Mouse (Mus musculus): Measurements from ENCODE around the gene Olfr959. TPM values are rescaled to one million over a fixed set of nuclear protein-coding genes. Genes with fewer than 3 reads are reported as not detected.

The Olfr959 gene
- polyA plus RNA-seq (2012), result not detected in 2 replicates

- no peak for TF ChIP-seq TAL1 (IDR thresholded peaks at IDR 0.05; ENCODE audit: low read length)
- no peak for TF ChIP-seq GATA1 (IDR thresholded peaks at IDR 0.05; ENCODE audit: low read length)
- Histone ChIP-seq H3K9me3 (ENCODE audit: control insufficient read depth, low read length) (no peaks in the 10 kb centered on the region), H3K4me1 (ENCODE audit: control insufficient read depth) (no peaks in the 10 kb centered on the region)
These were observed at the start of gene Olfr959 for GRCm38 (mm10) chr9:39575469-39575868. Olfr959 (minus strand) TSS chr9:39575569.

GRCm38 (mm10) chr9:39624711-39625110 is 49.3 kb upstream of the Olfr959 start:
- H3K36me3 ChIP-seq (ENCODE audit: control insufficient read depth), result no peaks in the 10 kb centered on the region
- H3K4me3 ChIP-seq (replicated peaks), result no peak overlapping the region
- no peaks in the 10 kb centered on the region for H3K27me3 ChIP-seq (ENCODE audit: control insufficient read depth)
- H3K9me3 ChIP-seq (ENCODE audit: control insufficient read depth, low read length), result no peaks in the 10 kb centered on the region
- no peaks in the 10 kb centered on the region for H3K4me1 ChIP-seq (ENCODE audit: control insufficient read depth)
- TF ChIP-seq GATA1 (IDR thresholded peaks at IDR 0.05; ENCODE audit: low read length) (no peak), TAL1 (IDR thresholded peaks at IDR 0.05; ENCODE audit: low read length) (no peak)

More at GRCm38 (mm10) chr9:39575469-39575868, at the start of gene Olfr959:
- no peak within 1 kb of the TSS for H3K4me3 ChIP-seq (replicated peaks)
- H3K27me3 ChIP-seq (ENCODE audit: control insufficient read depth), result no peaks in the 10 kb centered on the region
- H3K36me3 ChIP-seq (ENCODE audit: control insufficient read depth), result no peaks in the 10 kb centered on the region

- H3K9me3 ChIP-seq (ENCODE audit: control insufficient read depth, low read length), result peaks cover 2% of the 10 kb centered on the region; the same call in 1 of the 2 replicates
- no peaks in the 10 kb centered on the region for H3K36me3 ChIP-seq (ENCODE audit: control insufficient read depth)
- H3K27me3 ChIP-seq (ENCODE audit: control insufficient read depth), result no peaks in the 10 kb centered on the region
- H3K4me1 ChIP-seq (ENCODE audit: control insufficient read depth), result no peaks in the 10 kb centered on the region
- TF ChIP-seq GATA1 (IDR thresholded peaks at IDR 0.05; ENCODE audit: low read length) (no peak), TAL1 (IDR thresholded peaks at IDR 0.05; ENCODE audit: low read length) (no peak)
- no peak overlapping the region for H3K4me3 ChIP-seq (replicated peaks)
These were observed 48.4 kb upstream of the Olfr959 start for GRCm38 (mm10) chr9:39623783-39624182.

- Histone ChIP-seq H3K4me3 (replicated peaks) (no peak within 1 kb of the TSS), H3K4me1 (ENCODE audit: control insufficient read depth) (no peaks in the 10 kb centered on the region), H3K9me3 (ENCODE audit: control insufficient read depth, low read length) (peaks cover 2% of the 10 kb centered on the region; the same call in 1 of the 2 replicates), H3K36me3 (ENCODE audit: control insufficient read depth) (no peaks in the 10 kb centered on the region), H3K27me3 (ENCODE audit: control insufficient read depth) (no peaks in the 10 kb centered on the region)
- TF ChIP-seq GATA1 (IDR thresholded peaks at IDR 0.05; ENCODE audit: low read length) (no peak), TAL1 (IDR thresholded peaks at IDR 0.05; ENCODE audit: low read length) (no peak)
These were observed 45.7 kb upstream of the Olfr959 start, which contains the start of gene Olfr960 for GRCm38 (mm10) chr9:39621073-39621472. Olfr960 (plus strand) TSS chr9:39621373.

GRCm38 (mm10) chr9:39611953-39612352 is 36.6 kb upstream of the Olfr959 start:
- H3K27me3 ChIP-seq (ENCODE audit: control insufficient read depth), result no peaks in the 10 kb centered on the region
- H3K36me3 ChIP-seq (ENCODE audit: control insufficient read depth), result no peaks in the 10 kb centered on the region
- H3K4me1 ChIP-seq (ENCODE audit: control insufficient read depth), result no peaks in the 10 kb centered on the region
- no peak overlapping the region for H3K4me3 ChIP-seq (replicated peaks)
- TF ChIP-seq GATA1 (IDR thresholded peaks at IDR 0.05; ENCODE audit: low read length), result no peak
- TF ChIP-seq TAL1 (IDR thresholded peaks at IDR 0.05; ENCODE audit: low read length), result no peak
- no peaks in the 10 kb centered on the region for H3K9me3 ChIP-seq (ENCODE audit: control insufficient read depth, low read length)

- no peaks in the 10 kb centered on the region for H3K4me1 ChIP-seq (ENCODE audit: control insufficient read depth)
- TF ChIP-seq GATA1 (IDR thresholded peaks at IDR 0.05; ENCODE audit: low read length) (no peak), TAL1 (IDR thresholded peaks at IDR 0.05; ENCODE audit: low read length) (no peak)
- H3K9me3 ChIP-seq (ENCODE audit: control insufficient read depth, low read length), result no peaks in the 10 kb centered on the region
- H3K4me3 ChIP-seq (replicated peaks), result no peak within 1 kb of the TSS
- H3K36me3 ChIP-seq (ENCODE audit: control insufficient read depth), result no peaks in the 10 kb centered on the region
- no peaks in the 10 kb centered on the region for H3K27me3 ChIP-seq (ENCODE audit: control insufficient read depth)
These were observed 35.0 kb upstream of the Olfr959 start, which contains the start of gene Olfr148 for GRCm38 (mm10) chr9:39610355-39610754. Olfr148 (plus strand) TSS chr9:39610655.

GRCm38 (mm10) chr9:39608497-39608896 is 33.1 kb upstream of the Olfr959 start:
- no peak for TF ChIP-seq GATA1 (IDR thresholded peaks at IDR 0.05; ENCODE audit: low read length)
- no peak for TF ChIP-seq TAL1 (IDR thresholded peaks at IDR 0.05; ENCODE audit: low read length)

GRCm38 (mm10) chr9:39603999-39604453 is 28.7 kb upstream of the Olfr959 start, which contains the start of gene AW551984:
AW551984 (minus strand) TSS chr9:39604403.
- Histone ChIP-seq H3K9me3 (ENCODE audit: control insufficient read depth, low read length) (no peaks in the 10 kb centered on the region), H3K4me3 (replicated peaks) (no peak within 1 kb of the TSS), H3K4me1 (ENCODE audit: control insufficient read depth) (no peaks in the 10 kb centered on the region), H3K36me3 (ENCODE audit: control insufficient read depth) (no peaks in the 10 kb centered on the region), H3K27me3 (ENCODE audit: control insufficient read depth) (peaks cover 16% of the 10 kb centered on the region)
- TF ChIP-seq GATA1 (IDR thresholded peaks at IDR 0.05; ENCODE audit: low read length) (no peak), TAL1 (IDR thresholded peaks at IDR 0.05; ENCODE audit: low read length) (no peak)

More at GRCm38 (mm10) chr9:39608497-39608896, 33.1 kb upstream of the Olfr959 start:
- Histone ChIP-seq H3K4me1 (ENCODE audit: control insufficient read depth) (no peaks in the 10 kb centered on the region), H3K4me3 (replicated peaks) (no peak overlapping the region), H3K36me3 (ENCODE audit: control insufficient read depth) (no peaks in the 10 kb centered on the region), H3K27me3 (ENCODE audit: control insufficient read depth) (peaks cover 7% of the 10 kb centered on the region), H3K9me3 (ENCODE audit: control insufficient read depth, low read length) (no peaks in the 10 kb centered on the region)

GRCm38 (mm10) chr9:39603333-39603845 is 28.0 kb upstream of the Olfr959 start:
- no peaks in the 10 kb centered on the region for H3K9me3 ChIP-seq (ENCODE audit: control insufficient read depth, low read length)
- H3K36me3 ChIP-seq (ENCODE audit: control insufficient read depth), result no peaks in the 10 kb centered on the region
- TF ChIP-seq GATA1 (IDR thresholded peaks at IDR 0.05; ENCODE audit: low read length), result no peak
- TF ChIP-seq TAL1 (IDR thresholded peaks at IDR 0.05; ENCODE audit: low read length), result no peak
- H3K4me1 ChIP-seq (ENCODE audit: control insufficient read depth), result no peaks in the 10 kb centered on the region
- H3K4me3 ChIP-seq (replicated peaks), result no peak overlapping the region
- peaks cover 16% of the 10 kb centered on the region for H3K27me3 ChIP-seq (ENCODE audit: control insufficient read depth)
